Mouse (Mus musculus) midbrain, embryonic 16.5 days (tissue): Measurements from ENCODE around the gene Vps37b. TPM values are rescaled to one million over a fixed set of nuclear protein-coding genes. Genes with fewer than 3 reads are reported as not detected.

ENCODE experiments used
- ATAC-seq: fragments of 200-750 bp; cut with Nextera tagmentation; 2 replicates; pipeline ENCODE4 v1.8.0; 2017; ENCODE audit warnings: moderate TSS enrichment
- H3K27ac ChIP-seq: fragments of 300-500 bp; sonication (generic); 2 replicates; pipeline ENCODE4 v1.5.1; 2014; ENCODE audit warnings: mild to moderate bottlenecking, low read length, mixed read lengths
- H3K27me3 ChIP-seq: fragments of 300-500 bp; sonication (generic); 2 replicates; pipeline ENCODE4 v1.6.1; 2014; ENCODE audit warnings: low read depth, low read length, mixed read lengths; ENCODE audit not compliant: control insufficient read depth, insufficient read depth
- H3K36me3 ChIP-seq: fragments of 300-500 bp; sonication (generic); 2 replicates; pipeline ENCODE4 v1.6.1; 2014; ENCODE audit warnings: mild to moderate bottlenecking, low read length, moderate library complexity, mixed read lengths; ENCODE audit not compliant: control insufficient read depth, insufficient read depth
- H3K4me1 ChIP-seq: fragments of 300-500 bp; sonication (generic); 2 replicates; pipeline ENCODE4 v1.6.1; 2014; ENCODE audit warnings: mild to moderate bottlenecking, low read length, mixed read lengths; ENCODE audit not compliant: control insufficient read depth, insufficient read depth
- H3K4me2 ChIP-seq: fragments of 300-500 bp; sonication (generic); 2 replicates; pipeline ENCODE4 v1.6.1; 2014; ENCODE audit warnings: mild to moderate bottlenecking, low read length, mixed read lengths
- H3K4me3 ChIP-seq: fragments of 300-500 bp; sonication (generic); 2 replicates; pipeline ENCODE4 v1.5.1; 2014; ENCODE audit warnings: low read depth, mild to moderate bottlenecking, low read length, moderate library complexity, mixed read lengths
- H3K9ac ChIP-seq: fragments of 300-500 bp; sonication (generic); 2 replicates; pipeline ENCODE4 v1.6.1; 2014; ENCODE audit warnings: low read depth, low read length, mixed read lengths
- H3K9me3 ChIP-seq: fragments of 300-500 bp; sonication (generic); replicated peaks from 2 replicates; pipeline ENCODE4 v1.6.1; 2014; ENCODE audit warnings: mild to moderate bottlenecking, low read length, mixed read lengths; ENCODE audit not compliant: control insufficient read depth, poor library complexity, severe bottlenecking
- WGBS: fragments of 180-500 bp; shearing (Covaris S2); extraction: QIAGEN DNeasy Blood & Tissue Kit; methylation state at CpG from one replicate; pipeline ENCODE4 v1.1.7; 2014; 5-methylcytosine and 5-hydroxymethylcytosine counted together
- polyA plus RNA-seq: library from polyadenylated mRNA; unstranded; fragments of >200 nt; fragmentation: Nextera tagmentation; extraction: Ambion mirVana; gene quantifications from 2 replicates; pipeline ENCODE4 v1.2.1, GENCODE M21; 2015

Vps37b gene
- polyA plus RNA-seq, 1 experiment from 2014 or later: 59.5 TPM

DNA sequence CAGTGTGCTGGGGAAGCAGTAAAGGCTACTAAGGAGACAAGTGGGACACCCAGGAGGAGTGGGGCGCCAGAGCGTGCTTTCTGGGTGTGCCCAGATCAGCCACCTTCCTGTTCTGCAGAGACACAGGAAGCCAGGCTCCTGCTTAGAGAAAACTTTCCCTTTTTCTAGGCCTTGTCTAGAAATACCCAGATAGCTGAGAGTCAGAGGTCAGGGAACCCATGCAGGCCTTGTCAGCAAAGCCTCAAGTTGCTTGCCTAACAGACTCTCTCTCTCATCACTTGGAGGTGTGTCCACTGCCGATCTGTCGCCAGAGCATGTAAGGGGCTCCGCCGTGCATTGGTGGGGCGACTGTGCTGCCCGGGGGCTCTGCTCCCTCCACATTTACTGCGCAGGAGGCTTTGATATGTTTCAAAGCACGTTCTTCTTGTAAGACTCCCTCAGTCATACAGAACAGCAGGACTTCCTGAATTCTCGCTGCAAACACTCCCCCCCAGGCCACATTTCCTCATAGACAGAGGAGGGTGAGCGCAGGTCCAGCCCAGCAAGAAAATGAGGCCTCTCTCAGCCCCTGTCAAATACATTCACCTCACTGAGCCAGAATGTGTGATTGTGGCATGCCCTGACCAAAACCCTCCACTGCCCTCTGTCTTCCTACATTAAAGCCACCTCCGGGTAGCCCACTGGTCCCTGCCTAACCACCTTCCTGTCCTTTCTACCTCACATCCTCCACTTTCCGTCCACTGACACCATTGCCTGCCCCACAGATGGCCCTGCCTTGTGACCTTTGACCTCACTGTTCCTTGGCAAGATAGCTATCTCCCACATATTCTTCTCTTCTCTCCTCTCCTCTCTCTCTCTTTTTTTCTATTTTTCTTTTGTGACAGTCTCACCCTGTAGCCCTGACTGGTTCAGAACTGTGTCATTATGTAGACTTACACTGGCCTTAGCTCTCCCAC lies 18.3 kb upstream of the Vps37b start:
- Histone ChIP-seq H3K9me3 (no peaks in the 10 kb centered on the region), H3K9ac (peak overlapping the region; percentile 28; the same call in 1 of the 2 replicates), H3K27me3 (no peaks in the 10 kb centered on the region), H3K4me3 (no peak overlapping the region), H3K4me2 (no peak overlapping the region), H3K4me1 (peaks cover 10% of the 10 kb centered on the region), H3K36me3 (no peaks in the 10 kb centered on the region), H3K27ac (peak overlapping the region; percentile 53)
- 46% methylated on average over 14 of the region's 14 CpGs for WGBS
- no peak for ATAC-seq

- Histone ChIP-seq H3K36me3 (no peaks in the 10 kb centered on the region), H3K4me3 (no peak overlapping the region), H3K27ac (peak overlapping the region; percentile 53; the same call in 1 of the 2 replicates), H3K9me3 (no peaks in the 10 kb centered on the region), H3K27me3 (no peaks in the 10 kb centered on the region), H3K9ac (peak overlapping the region; percentile 28; the same call in 1 of the 2 replicates), H3K4me1 (peaks cover 12% of the 10 kb centered on the region), H3K4me2 (no peak overlapping the region)
- WGBS: 61% methylated on average over 15 of the region's 15 CpGs
- no peak for ATAC-seq
Measured at GRCm38 (mm10) chr5:124049249-124050045, 17.4 kb upstream of the Vps37b start.

DNA sequence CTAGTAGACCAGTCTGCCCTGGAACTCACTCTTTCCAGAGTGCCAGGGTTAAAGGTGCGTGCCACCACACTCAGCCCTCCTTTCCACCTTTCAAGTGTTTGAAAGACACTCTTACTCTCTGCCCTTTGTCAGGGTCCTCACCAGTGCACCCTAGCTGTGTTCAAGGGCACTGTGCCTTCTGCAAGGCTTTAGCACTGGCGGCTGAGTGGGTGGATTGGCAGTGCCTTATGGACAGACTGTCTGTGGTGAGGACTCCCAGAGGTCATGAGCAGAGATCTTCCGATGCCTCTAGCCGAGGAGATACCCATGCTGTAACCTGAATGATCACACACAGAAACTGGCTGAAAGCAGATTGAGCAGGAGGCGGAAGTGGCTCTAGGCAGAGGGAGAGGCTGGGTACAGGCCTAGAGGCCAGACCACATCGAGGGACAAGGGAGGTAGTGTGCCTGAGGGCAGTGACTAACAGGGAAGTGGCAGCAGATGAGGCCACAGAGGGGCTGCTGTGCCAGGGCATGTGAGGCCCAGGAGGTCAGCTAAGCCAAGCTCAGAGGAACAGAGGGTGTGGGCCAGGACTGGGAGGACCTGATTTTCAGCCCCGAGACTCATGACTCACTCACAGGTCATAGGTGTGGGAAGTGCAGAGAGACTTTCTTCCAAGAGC lies 14.8 kb upstream of the Vps37b start:
- Histone ChIP-seq H3K9ac (no peak overlapping the region), H3K4me1 (peaks cover 15% of the 10 kb centered on the region), H3K27ac (no peak overlapping the region), H3K4me3 (no peak overlapping the region), H3K4me2 (no peak overlapping the region), H3K27me3 (no peaks in the 10 kb centered on the region), H3K36me3 (no peaks in the 10 kb centered on the region), H3K9me3 (no peaks in the 10 kb centered on the region)
- WGBS: 78% methylated on average over 7 of the region's 7 CpGs
- ATAC-seq: no peak

- Histone ChIP-seq H3K36me3 (no peaks in the 10 kb centered on the region), H3K4me1 (peaks cover 15% of the 10 kb centered on the region), H3K27me3 (no peaks in the 10 kb centered on the region), H3K9me3 (no peaks in the 10 kb centered on the region), H3K27ac (peak overlapping the region; percentile 19), H3K9ac (no peak overlapping the region), H3K4me2 (no peak overlapping the region), H3K4me3 (no peak overlapping the region)
- WGBS: 24% methylated on average over 11 of the region's 11 CpGs
- no peak for ATAC-seq
Measured at GRCm38 (mm10) chr5:124045453-124046010, 13.5 kb upstream of the Vps37b start.

DNA sequence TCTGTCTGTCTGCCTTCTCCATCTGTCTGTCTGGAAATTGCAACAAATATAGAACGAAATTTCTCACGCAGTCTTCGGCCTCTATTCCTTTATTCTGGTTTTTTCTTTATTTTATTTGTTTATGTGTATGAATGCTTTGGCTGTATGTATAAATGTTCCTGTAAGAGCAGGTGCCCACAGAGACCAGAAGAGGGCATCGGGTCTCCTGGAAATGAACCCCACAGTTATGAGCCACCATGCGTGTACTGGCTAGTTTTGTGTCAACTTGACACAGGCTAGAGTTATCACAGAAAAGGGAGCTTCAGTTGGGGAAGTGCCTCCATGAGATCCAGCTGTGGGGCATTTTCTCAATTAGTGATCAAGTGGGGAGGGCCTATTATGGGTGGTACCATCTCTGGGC lies 11.9 kb upstream of the Vps37b start:
- Histone ChIP-seq H3K9me3 (no peaks in the 10 kb centered on the region), H3K27me3 (no peaks in the 10 kb centered on the region), H3K4me1 (peaks cover 8% of the 10 kb centered on the region), H3K4me3 (no peak overlapping the region), H3K36me3 (no peaks in the 10 kb centered on the region), H3K27ac (peak overlapping the region; percentile 79), H3K9ac (no peak overlapping the region), H3K4me2 (no peak overlapping the region)
- ATAC-seq: no peak
- WGBS: 47% methylated on average over 5 of the region's 5 CpGs

- Histone ChIP-seq H3K4me1 (peaks cover 8% of the 10 kb centered on the region), H3K9me3 (no peaks in the 10 kb centered on the region), H3K4me3 (no peak overlapping the region), H3K36me3 (no peaks in the 10 kb centered on the region), H3K27ac (peak overlapping the region; percentile 79), H3K27me3 (no peaks in the 10 kb centered on the region), H3K4me2 (no peak overlapping the region), H3K9ac (0 out of 2 replicates have a peak overlapping the region, but pooled peaks have one; percentile 6)
- ATAC-seq: peak; percentile 89
- whole genome bisulfite sequencing: 15% methylated on average over 10 of the region's 10 CpGs
Measured at GRCm38 (mm10) chr5:124043212-124043978, 11.3 kb upstream of the Vps37b start.

DNA sequence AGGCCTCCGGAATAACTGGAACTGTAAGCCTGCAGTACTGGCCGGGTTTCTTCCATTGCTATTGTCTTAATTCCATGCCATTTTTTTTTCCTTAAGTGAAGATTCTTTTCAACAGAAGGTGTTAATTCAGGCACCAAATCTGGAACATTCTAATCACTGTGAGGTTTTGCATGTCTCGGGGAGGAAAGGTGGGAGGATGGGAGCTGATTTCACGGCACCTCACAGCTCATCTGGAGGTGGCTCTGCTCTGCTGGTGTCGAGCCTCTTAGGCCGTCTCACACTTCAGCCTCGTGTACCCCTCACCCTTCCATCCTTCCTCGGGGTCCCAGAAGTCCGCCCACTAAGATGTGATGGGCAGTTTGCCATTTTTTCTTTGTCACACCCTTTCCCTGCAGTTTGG lies 9.0 kb upstream of the Vps37b start:
- no peak overlapping the region for H3K4me2 ChIP-seq
- peaks cover 10% of the 10 kb centered on the region for H3K4me1 ChIP-seq
- no peaks in the 10 kb centered on the region for H3K9me3 ChIP-seq
- H3K27me3 ChIP-seq: no peaks in the 10 kb centered on the region
- no peak overlapping the region for H3K27ac ChIP-seq
- no peak for ATAC-seq
- H3K36me3 ChIP-seq: no peaks in the 10 kb centered on the region
- no peak overlapping the region for H3K4me3 ChIP-seq
- H3K9ac ChIP-seq: no peak overlapping the region
- 69% methylated on average over 9 of the region's 9 CpGs for WGBS

DNA sequence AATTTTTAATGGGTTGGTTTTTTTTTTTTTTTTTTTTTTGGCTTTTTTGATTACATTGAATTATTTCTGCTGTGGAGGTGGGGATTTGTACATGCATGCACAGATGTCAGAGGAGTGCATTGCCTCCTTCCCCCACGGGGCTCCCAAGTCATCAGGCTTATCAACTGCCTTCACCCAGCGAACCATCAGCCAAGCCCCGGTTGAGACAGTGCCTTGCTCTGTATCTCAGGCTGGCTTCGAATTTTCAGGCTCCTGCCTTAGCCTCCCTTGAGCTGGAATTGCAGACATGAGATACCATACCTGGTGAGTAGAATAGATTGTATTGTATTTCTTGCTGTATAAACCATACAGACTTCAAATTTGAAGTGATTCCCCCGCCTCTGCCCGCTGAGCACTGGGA lies 7.5 kb upstream of the Vps37b start:
- Histone ChIP-seq H3K9ac (no peak overlapping the region), H3K27me3 (no peaks in the 10 kb centered on the region), H3K4me2 (no peak overlapping the region), H3K9me3 (no peaks in the 10 kb centered on the region), H3K4me1 (peaks cover 4% of the 10 kb centered on the region; the same call in 1 of the 2 replicates), H3K27ac (no peak overlapping the region), H3K36me3 (no peaks in the 10 kb centered on the region), H3K4me3 (no peak overlapping the region)
- 83% methylated on average over 6 of the region's 6 CpGs for WGBS
- no peak for ATAC-seq
